ENCODE assay signal across 14 mouse cellular contexts in genomic region chr7:100497982-100498381, GRCm38 (mm10). TPM values are rescaled to one million over a fixed set of nuclear protein-coding genes. Genes with fewer than 3 reads are reported as not detected.
"Had no signal": no experiment of that assay in that cellular context is flagged by ENCODE, and none has a peak within 500 bp of the region (broad histone marks: within the 10 kb centered on the region; RNA-seq: fewer than 3 reads in every experiment).

No protein-coding gene starts in this region.

- H3K4me3 ChIP-seq: kidney, embryonic 15.5 days; limb, embryonic 10.5 days; midbrain, embryonic 13.5 days; neural tube, embryonic 15.5 days had no signal

- H3K9ac ChIP-seq: kidney, embryonic 15.5 days; midbrain, embryonic 13.5 days; neural tube, embryonic 15.5 days had no signal

- ATAC-seq: lung, postnatal 0 days; midbrain, embryonic 13.5 days had no signal

- H3K27ac ChIP-seq: kidney, embryonic 15.5 days; midbrain, embryonic 13.5 days; neural tube, embryonic 15.5 days had no signal

- H3K9me3 ChIP-seq: kidney, embryonic 15.5 days; limb, embryonic 10.5 days; midbrain, embryonic 13.5 days; neural tube, embryonic 15.5 days had no signal

- DNase-seq: kidney, adult 18-20 months; kidney, postnatal 14 days; lung, adult 2 months; lung, postnatal 36 days; right cerebral cortex, adult 18-20 months; right cerebral cortex, postnatal 25 days had no signal

- H3K36me3 ChIP-seq: neural tube, embryonic 15.5 days had no signal

- H3K27me3 ChIP-seq: kidney, embryonic 15.5 days; neural tube, embryonic 15.5 days had no signal

- H3K4me2 ChIP-seq: kidney, embryonic 15.5 days; midbrain, embryonic 13.5 days; neural tube, embryonic 15.5 days had no signal

RNA-seq across cellular contexts. Expression of gene Dnajb13, which starts 16.8 kb away (rescaled TPM):
- total RNA-seq: megakaryocyte progenitor cell, adult 5-6 weeks had no signal

RNA-seq across cellular contexts. Expression of gene Ucp3, which starts 25.2 kb away (rescaled TPM):
- total RNA-seq: megakaryocyte progenitor cell, adult 5-6 weeks; midbrain, postnatal 0 days had no signal
- polyA plus RNA-seq: limb, embryonic 10.5 days; midbrain, embryonic 13.5 days; neural tube, embryonic 11.5 days; neural tube, embryonic 15.5 days had no signal
